Mouse (Mus musculus) myocyte (in vitro differentiated cells): ENCODE data around the gene Ccdc24.

Experiments
- CEBPB ChIP-seq: IDR thresholded peaks from 2 replicates; pipeline ENCODE4 v1.6.1; 2011; ENCODE audit warnings: mild to moderate bottlenecking, moderate library complexity; ENCODE audit not compliant: poor library complexity, insufficient read depth, severe bottlenecking
- E2F4 ChIP-seq: IDR thresholded peaks from one replicate; pipeline ENCODE4 v1.6.1; 2011; ENCODE audit warnings: mild to moderate bottlenecking, control low read depth, moderate library complexity; ENCODE audit not compliant: insufficient read depth
- MAX ChIP-seq: IDR thresholded peaks from one replicate; pipeline ENCODE4 v1.6.1; 2011; ENCODE audit warnings: low read depth, mild to moderate bottlenecking, control low read depth
- MYOG ChIP-seq, 3 experiments: IDR thresholded peaks; one replicate each; pipeline ENCODE4 v1.6.1; 2011; ENCODE audit warnings: control low read depth in 2 of 3, low read depth in 2 of 3, mild to moderate bottlenecking in 2 of 3; ENCODE audit not compliant: insufficient read length in 2 of 3, control insufficient read depth in 1 of 3, insufficient read depth in 1 of 3
- POLR2A ChIP-seq: IDR thresholded peaks from one replicate; pipeline ENCODE4 v1.6.1; 2011; ENCODE audit warnings: low read depth, mild to moderate bottlenecking, control low read depth, moderate library complexity; ENCODE audit not compliant: insufficient read length
- POLR2AphosphoS2 ChIP-seq: IDR thresholded peaks from one replicate; pipeline ENCODE4 v1.6.1; 2011; ENCODE audit warnings: low read depth, control low read depth; ENCODE audit not compliant: insufficient read length
- SRF ChIP-seq: IDR thresholded peaks from one replicate; pipeline ENCODE4 v1.6.1; 2011; ENCODE audit warnings: low read depth; ENCODE audit not compliant: control insufficient read depth, insufficient read length
- TCF12 ChIP-seq: IDR thresholded peaks from one replicate; pipeline ENCODE4 v1.6.1; 2011; ENCODE audit warnings: mild to moderate bottlenecking, control low read depth; ENCODE audit not compliant: poor library complexity, insufficient read depth, severe bottlenecking
- USF1 ChIP-seq: IDR thresholded peaks from one replicate; pipeline ENCODE4 v1.6.1; 2011; ENCODE audit warnings: low read depth, mild to moderate bottlenecking, control low read depth, moderate library complexity

- no peak for TF ChIP-seq POLR2A
- no peak for TF ChIP-seq TCF12
- no peak for TF ChIP-seq POLR2AphosphoS2
- TF ChIP-seq E2F4, result no peak
- no peak for TF ChIP-seq SRF
- no peak for TF ChIP-seq MAX
- no peak for TF ChIP-seq USF1
- TF ChIP-seq MYOG (IDR thresholded peaks at IDR 0.05; ENCODE audit: control insufficient read depth in 1 of 3, insufficient read depth in 1 of 3, insufficient read length in 2 of 3, low read depth in 2 of 3), result no peak
- no peak for TF ChIP-seq CEBPB
Observed at GRCm38 (mm10) chr4:117906196-117906595, 33.8 kb upstream of the Ccdc24 start.
